Mouse (Mus musculus) bone marrow macrophage, adult 2 months (primary cell): ENCODE measurements around the gene Rps6ka4. TPM values are rescaled to one million over a fixed set of nuclear protein-coding genes. Genes with fewer than 3 reads are reported as not detected.

Experiments used
- H3K27ac ChIP-seq: 2 replicates; pipeline ENCODE4 v1.5.1; 2012; ENCODE audit warnings: low read depth, low read length; ENCODE audit not compliant: insufficient read depth
- H3K4me1 ChIP-seq: 2 replicates; pipeline ENCODE4 v1.6.1; 2012; ENCODE audit warnings: low read length; ENCODE audit not compliant: control insufficient read depth, insufficient read depth
- H3K4me3 ChIP-seq: 2 replicates; pipeline ENCODE4 v1.5.1; 2012; ENCODE audit warnings: mild to moderate bottlenecking, low read length, moderate library complexity; ENCODE audit not compliant: insufficient read depth
- CTCF ChIP-seq: IDR thresholded peaks from 2 replicates; pipeline ENCODE4 v1.5.1; 2012; ENCODE audit warnings: low read depth, mild to moderate bottlenecking, low read length, moderate library complexity
- POLR2A ChIP-seq: IDR thresholded peaks from 2 replicates; pipeline ENCODE4 v1.6.1; 2012; ENCODE audit warnings: mild to moderate bottlenecking, low read depth, low read length, borderline replicate concordance
- polyA plus RNA-seq: library from polyadenylated mRNA; stranded (reverse); fragments of >200 nt; gene quantifications from 2 replicates; pipeline ENCODE4 v1.2.4, GENCODE M21; 2012; ENCODE audit not compliant: missing spikeins, insufficient read depth, insufficient read length

Rps6ka4 gene
- polyA plus RNA-seq, 1 experiment = 20.5 TPM

DNA sequence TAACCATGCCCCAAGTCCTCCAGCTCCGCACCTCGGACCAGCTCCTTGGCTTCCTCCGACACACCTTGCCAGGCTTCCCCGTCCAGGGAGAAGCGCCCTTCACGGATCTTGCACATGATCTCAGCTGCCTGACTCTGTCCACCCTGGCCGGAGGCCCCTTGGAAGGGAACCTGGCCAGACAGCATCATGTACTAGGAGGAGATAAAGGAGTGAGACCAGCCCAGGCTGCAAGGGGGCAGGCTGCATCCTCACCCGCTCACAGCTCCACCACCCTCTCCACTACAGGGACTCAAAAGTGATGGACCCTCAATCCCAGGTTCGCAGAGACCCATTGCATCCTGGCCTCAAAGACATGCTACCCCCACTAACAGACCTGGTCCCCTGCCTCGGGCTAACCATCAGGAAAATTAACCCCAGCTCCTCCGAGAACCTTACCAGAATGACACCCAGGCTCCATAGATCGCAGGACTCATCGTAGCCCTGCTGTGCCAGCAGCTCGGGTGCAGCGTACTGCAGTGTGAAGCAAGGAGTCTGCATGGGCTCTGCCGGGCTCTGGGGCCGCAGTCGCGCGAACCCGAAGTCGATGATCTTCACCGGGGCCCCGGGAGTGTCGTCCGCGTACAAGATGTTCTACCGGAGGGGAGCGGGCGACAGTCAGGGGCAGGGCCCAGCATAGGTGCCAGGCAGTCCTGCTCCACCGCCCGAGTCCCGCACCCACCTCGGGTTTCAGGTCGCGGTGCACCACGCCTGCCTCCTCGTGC lies 9.7 kb downstream of the Rps6ka4 start:
- Histone ChIP-seq H3K4me1 (no peaks in the 10 kb centered on the region), H3K4me3 (no peak overlapping the region), H3K27ac (no peak overlapping the region)
- TF ChIP-seq POLR2A (no peak), CTCF (no peak)

GRCm38 (mm10) chr19:6829870-6830555 lies 10.4 kb downstream of the Rps6ka4 start:
- Histone ChIP-seq H3K27ac (no peak overlapping the region), H3K4me3 (no peak overlapping the region), H3K4me1 (no peaks in the 10 kb centered on the region)
- no peak for TF ChIP-seq CTCF
- TF ChIP-seq POLR2A = no peak

GRCm38 (mm10) chr19:6829069-6829468 lies 11.4 kb downstream of the Rps6ka4 start:
- TF ChIP-seq CTCF (no peak), POLR2A (no peak)
- H3K4me1 ChIP-seq = no peaks in the 10 kb centered on the region
- H3K4me3 ChIP-seq = no peak overlapping the region
- H3K27ac ChIP-seq = no peak overlapping the region

DNA sequence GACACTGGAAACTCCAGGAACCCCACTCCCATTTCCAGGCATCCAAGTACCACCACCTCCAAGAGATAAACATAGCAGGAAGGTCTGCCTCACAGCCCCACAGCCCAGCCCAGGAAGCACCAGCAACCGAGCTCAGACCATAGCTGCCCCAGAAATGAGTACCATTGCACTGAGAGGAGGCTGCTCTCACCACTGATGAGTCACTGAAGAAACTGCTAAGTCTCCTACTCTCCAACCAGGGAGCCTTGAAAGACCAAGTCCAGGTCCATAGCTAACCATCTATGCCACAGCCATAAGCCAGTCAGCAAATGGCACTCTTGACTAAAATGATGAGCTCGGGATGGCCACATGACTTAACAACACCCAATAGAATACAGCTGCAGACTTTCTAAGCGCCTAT lies 13.8 kb downstream of the Rps6ka4 start:
- Histone ChIP-seq H3K4me1 (no peaks in the 10 kb centered on the region), H3K4me3 (no peak overlapping the region), H3K27ac (no peak overlapping the region)
- TF ChIP-seq POLR2A (no peak), CTCF (no peak)

GRCm38 (mm10) chr19:6825384-6825783 lies 15.1 kb downstream of the Rps6ka4 start:
- Histone ChIP-seq H3K4me3 (no peak overlapping the region), H3K4me1 (no peaks in the 10 kb centered on the region), H3K27ac (no peak overlapping the region)
- TF ChIP-seq CTCF = no peak
- no peak for TF ChIP-seq POLR2A

GRCm38 (mm10) chr19:6820538-6821195 lies 19.8 kb downstream of the Rps6ka4 start:
- TF ChIP-seq POLR2A (no peak), CTCF (no peak)
- no peak overlapping the region for H3K27ac ChIP-seq
- H3K4me1 ChIP-seq = no peaks in the 10 kb centered on the region
- no peak overlapping the region for H3K4me3 ChIP-seq

DNA sequence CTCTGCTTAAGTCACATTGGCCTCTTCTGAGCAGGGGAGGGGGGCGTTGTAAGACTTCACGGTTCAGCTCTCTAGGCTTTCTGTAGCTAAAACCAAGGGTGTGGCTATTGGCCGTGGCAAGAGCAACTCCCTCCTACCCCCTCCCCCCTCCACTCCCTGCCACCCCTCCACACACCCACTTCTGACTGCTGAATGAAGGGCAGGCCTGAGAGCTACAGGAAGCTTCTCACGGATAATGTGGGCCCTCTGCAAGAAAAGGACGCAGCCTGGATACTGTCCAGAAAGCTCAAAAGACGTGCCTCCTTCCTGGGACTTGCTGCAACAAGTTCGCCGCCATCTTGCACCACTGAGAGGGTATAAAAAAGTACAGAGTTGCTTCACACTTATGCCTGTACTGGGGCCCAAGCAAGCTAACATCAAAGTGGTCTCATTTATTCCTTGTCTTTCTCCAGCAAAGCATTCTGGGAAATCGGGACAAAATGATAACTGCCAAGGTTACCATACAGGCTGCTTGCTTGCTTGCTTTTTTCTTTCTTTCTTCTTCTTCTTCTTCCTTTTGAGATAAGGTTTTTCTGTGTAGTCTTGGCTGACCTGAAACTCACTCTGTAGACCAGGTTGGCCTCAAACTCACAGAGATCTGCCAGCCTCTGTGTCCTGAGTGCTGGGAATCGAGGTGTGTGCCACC lies 21.2 kb downstream of the Rps6ka4 start:
- H3K4me1 ChIP-seq = no peaks in the 10 kb centered on the region
- no peak for TF ChIP-seq POLR2A
- TF ChIP-seq CTCF = no peak
- no peak overlapping the region for H3K27ac ChIP-seq
- H3K4me3 ChIP-seq = no peak overlapping the region

DNA sequence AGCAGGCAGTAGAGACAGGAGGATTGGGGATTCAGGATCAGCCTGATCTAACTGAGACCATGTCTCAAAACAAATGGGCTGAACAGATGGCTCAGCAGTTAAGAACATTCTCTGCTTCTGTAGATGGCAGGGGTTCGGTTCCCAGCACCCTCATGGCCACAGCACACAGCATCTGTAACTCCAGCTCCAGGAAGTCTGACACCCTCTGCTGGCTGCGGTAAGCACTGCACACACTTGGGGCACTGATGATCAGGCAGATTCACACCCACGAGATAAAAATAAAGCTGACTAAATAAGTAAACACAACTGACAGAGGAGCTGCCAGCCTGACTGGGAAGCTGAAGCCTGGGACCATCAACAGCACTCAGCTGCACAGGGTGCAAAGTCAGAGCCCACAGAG lies 25.5 kb downstream of the Rps6ka4 start:
- Histone ChIP-seq H3K4me3 (no peak overlapping the region), H3K27ac (no peak overlapping the region), H3K4me1 (no peaks in the 10 kb centered on the region)
- no peak for TF ChIP-seq POLR2A
- no peak for TF ChIP-seq CTCF

GRCm38 (mm10) chr19:6814366-6814765 lies 26.1 kb downstream of the Rps6ka4 start:
- TF ChIP-seq POLR2A (no peak), CTCF (no peak)
- Histone ChIP-seq H3K4me1 (no peaks in the 10 kb centered on the region), H3K4me3 (no peak overlapping the region), H3K27ac (no peak overlapping the region)

Other genes with a start within 250 kb of the Rps6ka4 start
- 31.8 and 33.2 TPM in 2 replicates for gene Ccdc88b, start 17.6 kb upstream of the Rps6ka4 start, polyA plus RNA-seq
- 71.2 and 82.0 TPM in 2 replicates for gene Trmt112, start 69.1 kb upstream of the Rps6ka4 start, polyA plus RNA-seq
- 349 and 382 TPM in 2 replicates for gene Prdx5, start 69.5 kb upstream of the Rps6ka4 start, polyA plus RNA-seq
- gene Esrra, start 81.2 kb upstream of the Rps6ka4 start, polyA plus RNA-seq = 35.3 and 41.6 TPM in 2 replicates
- not detected in 2 replicates for gene Catsperz, start 84.7 kb upstream of the Rps6ka4 start, polyA plus RNA-seq
- gene Kcnk4, start 93.9 kb upstream of the Rps6ka4 start, polyA plus RNA-seq = not detected in 2 replicates
- 36.2 and 38.5 TPM in 2 replicates for gene Bad, start 101.2 kb upstream of the Rps6ka4 start, polyA plus RNA-seq
- 31.6 and 36.4 TPM in 2 replicates for gene Gpr137, start 101.8 kb upstream of the Rps6ka4 start, polyA plus RNA-seq
- gene Ppp1r14b, start 134.3 kb upstream of the Rps6ka4 start, polyA plus RNA-seq = 64.2 and 73.7 TPM in 2 replicates
- 39.8 and 40.6 TPM in 2 replicates for gene Plcb3, start 135.8 kb upstream of the Rps6ka4 start, polyA plus RNA-seq
- 118 and 126 TPM in 2 replicates for gene Fkbp2, start 139.9 kb upstream of the Rps6ka4 start, polyA plus RNA-seq
- 30.1 and 39.9 TPM in 2 replicates for gene Vegfb, start 147.0 kb upstream of the Rps6ka4 start, polyA plus RNA-seq
- 26.8 and 32.2 TPM in 2 replicates for gene Dnajc4, start 151.9 kb upstream of the Rps6ka4 start, polyA plus RNA-seq
- gene Nudt22, start 155.5 kb upstream of the Rps6ka4 start, polyA plus RNA-seq = 9.6 and 11.1 TPM in 2 replicates
- gene Trpt1, start 155.5 kb upstream of the Rps6ka4 start, polyA plus RNA-seq = 1.7 and 2.5 TPM in 2 replicates
- gene Fermt3, start 178.8 kb upstream of the Rps6ka4 start, polyA plus RNA-seq = 179 and 190 TPM in 2 replicates
- gene Stip1, start 199.3 kb upstream of the Rps6ka4 start, polyA plus RNA-seq = 54.7 and 56.2 TPM in 2 replicates
- 14.9 and 18.3 TPM in 2 replicates for gene Macrod1, start 216.2 kb upstream of the Rps6ka4 start, polyA plus RNA-seq